Mouse (Mus musculus) layer of hippocampus, adult 9-10 months (tissue): Measurements from ENCODE around the gene S1pr2.
"Not testable (repeated sequence)": the region's sequence is repeated elsewhere in the genome, so short reads cannot be mapped to it uniquely, and the experiment has no call there.

Source experiments
- DNase-seq: peaks from one replicate; pipeline ENCODE4 v3.0.0; 2022; ENCODE audit warnings: low spot score

S1pr2 gene

GRCm38 (mm10) chr9:20976216-20976960 is at the start of gene S1pr2:
TSS of gene S1pr2 (minus strand) at chr9:20976781.
- DNase-seq, result no peak

GRCm38 (mm10) chr9:21025258-21025810 is 48.8 kb upstream of the S1pr2 start:
- no peak for DNase-seq

GRCm38 (mm10) chr9:21022726-21023125 is 46.1 kb upstream of the S1pr2 start:
- no peak for DNase-seq

- no peak for DNase-seq
These were observed 45.7 kb upstream of the S1pr2 start for GRCm38 (mm10) chr9:21022288-21022687.

- DNase-seq, result no peak
These were observed 44.8 kb upstream of the S1pr2 start for GRCm38 (mm10) chr9:21021363-21021762.

GRCm38 (mm10) chr9:21018600-21018999 is 42.0 kb upstream of the S1pr2 start:
- no peak for DNase-seq

- DNase-seq, result no peak
These were observed 40.6 kb upstream of the S1pr2 start for GRCm38 (mm10) chr9:21017177-21017575.

- DNase-seq, result no peak
These were observed 40.0 kb upstream of the S1pr2 start for GRCm38 (mm10) chr9:21016331-21017176.

- DNase-seq, result no peak
These were observed 39.1 kb upstream of the S1pr2 start, which contains the start of gene Icam1 for GRCm38 (mm10) chr9:21015571-21016130. TSS of gene Icam1 (plus strand) at chr9:21015985.

GRCm38 (mm10) chr9:21014691-21015570 is 38.4 kb upstream of the S1pr2 start:
- DNase-seq, result no peak

- no peak for DNase-seq
These were observed 35.8 kb upstream of the S1pr2 start for GRCm38 (mm10) chr9:21012368-21012767.

- DNase-seq, result no peak
These were observed 35.3 kb upstream of the S1pr2 start for GRCm38 (mm10) chr9:21011846-21012312.

GRCm38 (mm10) chr9:21010939-21011541 is 34.5 kb upstream of the S1pr2 start:
- DNase-seq, result not testable (repeated sequence)

- no peak for DNase-seq
These were observed 33.8 kb upstream of the S1pr2 start for GRCm38 (mm10) chr9:21010362-21010761.

GRCm38 (mm10) chr9:21008007-21008406 is 31.4 kb upstream of the S1pr2 start:
- DNase-seq, result no peak

GRCm38 (mm10) chr9:21007313-21007952 is 30.9 kb upstream of the S1pr2 start:
- no peak for DNase-seq

GRCm38 (mm10) chr9:21002627-21003551 is 26.3 kb upstream of the S1pr2 start, which contains the start of gene Mrpl4:
TSS of gene Mrpl4 (plus strand) at chr9:21002738.
- DNase-seq, result peak; percentile 67

- DNase-seq, result no peak
These were observed 25.7 kb upstream of the S1pr2 start for GRCm38 (mm10) chr9:21002270-21002626.

GRCm38 (mm10) chr9:21001651-21002200 is 25.1 kb upstream of the S1pr2 start:
- DNase-seq, result no peak
